Mouse (Mus musculus) kidney, adult 10 weeks (tissue): ENCODE measurements around the gene Erich2. TPM values are rescaled to one million over a fixed set of nuclear protein-coding genes. Genes with fewer than 3 reads are reported as not detected.

Source experiments
- polyA plus RNA-seq: library from polyadenylated mRNA; stranded (reverse); fragments of 350-450 nt; fragmentation: Illumina TruSeq; extraction: RNeasy Lipid Tissue Mini Kit (QIAGEN cat#74804); gene quantifications from one replicate; pipeline ENCODE4 v1.2.3, GENCODE M21; 2014; ENCODE audit warnings: low read depth, low replicate concordance

Gene Erich2
- 7.2 TPM for polyA plus RNA-seq

DNA sequence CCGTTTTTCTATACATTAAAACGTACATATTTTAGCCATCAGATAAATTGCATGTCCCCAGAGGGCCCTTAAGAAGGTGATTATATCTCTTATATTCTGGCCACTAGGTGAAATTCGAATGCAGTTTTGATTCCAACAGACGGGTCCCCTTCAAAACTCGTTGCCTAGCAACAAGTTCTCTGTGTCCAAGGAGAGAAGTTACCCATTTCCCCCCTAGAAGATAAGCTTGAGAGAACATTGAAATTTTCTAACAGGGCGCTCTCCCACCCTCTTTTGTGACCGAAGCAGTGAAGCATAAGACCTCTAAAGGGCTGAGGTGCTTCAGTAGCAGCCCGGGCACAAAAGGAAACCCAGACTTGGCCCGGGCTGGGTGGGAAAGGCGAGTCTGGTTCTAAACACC lies at the start of gene Erich2:
TSS of gene Erich2 (plus strand) at position 324 of the 400 bp plus-strand sequence.

DNA sequence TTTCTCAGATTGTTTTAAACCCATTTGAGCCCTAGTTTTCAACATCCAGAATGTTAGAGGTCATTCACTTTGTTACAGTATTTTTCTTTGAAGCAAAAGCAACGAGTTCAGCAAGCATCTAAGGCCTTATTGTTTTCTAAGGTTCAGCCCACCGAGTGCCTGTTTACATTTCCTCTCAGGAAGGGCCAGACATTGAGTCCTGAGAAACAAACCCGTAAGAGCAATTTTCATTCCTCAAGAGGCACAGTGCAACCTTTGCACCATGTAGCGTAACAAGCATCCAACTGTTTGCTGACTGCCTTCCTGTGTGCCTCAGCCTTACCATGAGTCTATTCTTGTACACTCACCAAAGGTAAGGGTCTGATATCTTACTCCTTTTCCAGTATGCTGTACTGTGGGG lies 44.2 kb downstream of the Erich2 start, which contains the start of gene Gad1:
TSS of gene Gad1 (plus strand) at position 301 of the 400 bp plus-strand sequence.

Other genes starting within 250 kb of the Erich2 start
- 1.4 TPM for gene Sp5, start 33.9 kb upstream of the Erich2 start, polyA plus RNA-seq
- 0.28 TPM for gene Gad1, start 44.3 kb downstream of the Erich2 start, polyA plus RNA-seq
- 58.6 TPM for gene Gorasp2, start 152.8 kb downstream of the Erich2 start, polyA plus RNA-seq
- gene Gm26558, start 153.3 kb downstream of the Erich2 start, polyA plus RNA-seq = not detected